Mouse (Mus musculus) adrenal gland, postnatal 36 days (tissue): ENCODE results near the gene Zbtb3. TPM values are rescaled to one million over a fixed set of nuclear protein-coding genes. Genes with fewer than 3 reads are reported as not detected.
"Not testable (repeated sequence)": the region's sequence is repeated elsewhere in the genome, so short reads cannot be mapped to it uniquely, and the experiment has no call there.

Experiments used
- DNase-seq, 2 experiments: peaks; one replicate each; pipeline ENCODE4 v3.0.0; 2021; ENCODE audit warnings: mixed read lengths in 1 of 2
- total RNA-seq, 2 experiments: library from RNA; stranded (reverse); gene quantifications; 2 replicates each; pipeline ENCODE4 v1.2.3; 2021

Gene Zbtb3
- total RNA-seq, 2 experiments from 2014 or later, result 2.0 to 2.9 TPM

DNA sequence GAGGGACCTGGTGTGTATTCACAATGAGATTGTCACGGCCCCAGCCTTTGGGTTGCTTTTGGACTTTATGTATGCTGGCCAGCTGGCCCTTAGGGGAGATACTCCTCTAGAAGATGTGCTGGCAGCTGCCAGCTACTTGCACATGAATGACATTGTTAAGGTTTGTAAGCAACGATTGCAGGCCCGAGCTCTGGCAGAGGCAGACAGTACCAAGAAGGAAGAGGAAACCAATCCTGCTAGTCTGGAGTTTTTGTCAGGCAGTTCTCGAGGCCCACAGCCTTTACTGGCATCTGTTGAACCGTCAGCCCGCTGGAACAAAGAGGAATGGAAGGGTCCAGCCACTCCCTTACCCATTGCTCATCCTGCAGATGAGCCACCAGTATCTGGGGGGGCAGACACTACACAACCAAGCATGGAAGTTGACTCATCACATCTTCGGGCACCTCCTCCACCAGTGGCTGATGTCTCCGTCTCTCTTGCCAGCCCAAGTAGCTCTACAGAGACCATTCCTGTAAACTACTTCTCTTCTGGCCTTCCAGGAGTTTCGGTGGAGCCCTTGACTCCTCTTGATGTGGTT is 937 bp downstream of the Zbtb3 start:
- no peak for DNase-seq

DNA sequence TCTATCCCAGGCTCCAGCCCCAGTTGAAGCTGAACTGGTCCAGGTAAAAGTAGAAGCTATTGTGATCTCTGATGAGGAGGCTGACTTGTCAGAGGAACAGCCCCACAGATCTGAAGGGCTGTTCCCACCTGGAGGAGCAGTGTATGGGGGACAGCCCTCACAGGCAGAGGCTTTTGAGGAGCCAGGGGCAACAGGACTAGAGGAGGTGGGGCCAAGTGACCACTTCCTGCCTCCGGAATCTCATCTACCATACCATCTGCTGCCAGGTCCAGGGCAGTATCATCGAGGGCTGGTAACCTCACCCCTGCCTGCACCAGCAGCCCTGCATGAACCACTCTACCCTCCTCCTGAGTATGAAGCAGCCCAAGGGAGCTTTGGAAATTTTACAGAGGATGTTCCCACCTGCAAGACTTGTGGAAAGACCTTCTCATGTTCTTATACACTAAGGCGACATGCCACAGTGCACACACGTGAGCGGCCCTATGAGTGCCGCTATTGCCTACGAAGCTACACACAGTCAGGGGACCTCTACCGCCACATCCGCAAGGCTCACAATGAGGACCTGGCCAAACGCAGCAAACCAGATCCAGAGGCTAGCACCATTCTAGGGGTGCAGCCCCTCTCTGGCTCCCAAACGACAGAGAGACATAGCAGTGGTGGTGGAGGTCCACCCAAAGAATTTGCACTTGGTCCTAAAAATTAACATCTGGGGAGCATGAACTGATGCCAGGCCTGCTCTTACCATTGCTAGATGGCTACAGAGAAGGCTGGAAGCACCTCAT is 1.7 kb downstream of the Zbtb3 start:
- DNase-seq, result no peak

DNA sequence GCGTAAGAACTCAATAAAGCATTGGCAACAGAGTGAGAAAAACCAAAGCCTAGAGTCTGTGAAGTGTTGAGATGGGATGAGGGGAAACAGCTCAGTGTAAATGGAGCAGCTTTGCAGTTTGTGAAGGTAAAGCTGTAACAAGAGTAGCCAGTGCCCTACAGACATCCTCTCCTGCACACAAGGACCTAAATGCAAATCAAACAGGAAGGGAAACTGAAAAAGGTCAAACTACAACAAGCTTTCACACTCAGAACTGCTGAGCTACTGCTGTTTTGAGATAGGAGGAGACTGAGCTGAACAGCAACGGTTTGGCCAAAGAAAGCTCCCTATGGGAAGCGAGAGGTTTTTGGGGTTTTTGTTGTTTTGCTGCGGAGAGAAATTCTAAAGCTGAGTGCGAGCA is 4.5 kb downstream of the Zbtb3 start:
- DNase-seq, result no peak

DNA sequence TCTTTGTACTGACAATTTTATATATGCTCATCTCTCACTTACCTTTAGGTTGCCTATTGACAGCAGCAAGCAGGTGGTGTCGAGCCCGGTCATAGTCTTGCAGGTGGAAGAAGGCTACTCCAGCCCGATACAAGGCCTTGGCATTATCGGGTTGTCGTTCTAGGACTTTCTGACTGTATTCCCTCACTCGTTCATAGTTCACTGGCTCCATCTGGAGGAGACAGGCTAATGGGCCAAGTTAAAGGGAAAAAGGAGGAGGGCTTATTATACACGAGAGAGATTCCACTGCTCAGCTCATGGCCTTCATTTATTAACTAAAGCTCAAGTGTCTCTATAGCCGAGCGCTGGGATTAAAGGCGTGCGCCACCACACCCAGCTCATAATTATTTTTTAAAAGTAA is 13.5 kb downstream of the Zbtb3 start:
- DNase-seq, result peak in 1 of 2 experiments; percentile 35

DNA sequence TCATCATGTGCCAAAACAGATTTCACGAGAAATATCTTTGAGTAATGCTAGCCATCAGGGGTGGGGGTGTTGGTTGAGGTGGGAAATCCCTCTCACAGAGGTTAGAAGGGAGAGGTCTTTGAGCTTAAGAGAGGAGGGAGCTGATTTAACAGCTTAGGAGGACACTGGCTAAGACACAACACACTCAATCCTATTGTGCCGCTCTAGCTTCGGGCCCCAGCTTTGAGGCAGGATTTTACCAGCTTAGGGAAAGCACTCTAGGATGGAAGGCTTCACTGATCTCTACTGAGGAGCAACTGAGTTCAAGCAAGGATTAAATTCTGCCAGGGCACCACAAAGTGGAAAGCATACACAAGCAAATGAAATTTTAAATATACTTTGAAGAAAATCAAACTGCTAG is 14.6 kb downstream of the Zbtb3 start:
- DNase-seq, result no peak

DNA sequence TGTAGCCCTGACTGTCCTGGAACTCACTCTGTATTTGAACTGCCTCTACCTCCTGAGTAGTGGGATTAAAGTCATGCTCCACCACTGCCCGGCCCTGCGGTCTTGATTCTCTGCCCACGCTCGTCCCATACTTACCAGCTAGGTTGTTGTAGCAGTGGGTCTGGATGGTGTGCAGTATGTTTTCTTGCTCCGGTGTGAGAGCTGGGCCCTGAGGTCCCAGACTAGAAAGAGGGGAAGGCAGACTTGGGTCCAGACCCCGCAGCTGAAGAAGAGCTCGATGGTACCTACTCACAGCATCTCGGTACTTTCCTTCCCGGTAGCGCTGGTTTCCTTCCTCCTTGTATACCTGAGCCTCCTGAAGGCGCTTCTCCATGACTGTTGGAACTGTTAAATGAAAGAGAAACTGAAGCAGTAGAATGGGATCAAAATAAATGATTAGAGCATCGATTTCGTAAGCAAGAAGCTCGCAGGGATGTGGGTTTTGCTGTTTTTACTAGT is 16.0 kb downstream of the Zbtb3 start:
- DNase-seq, result no peak

DNA sequence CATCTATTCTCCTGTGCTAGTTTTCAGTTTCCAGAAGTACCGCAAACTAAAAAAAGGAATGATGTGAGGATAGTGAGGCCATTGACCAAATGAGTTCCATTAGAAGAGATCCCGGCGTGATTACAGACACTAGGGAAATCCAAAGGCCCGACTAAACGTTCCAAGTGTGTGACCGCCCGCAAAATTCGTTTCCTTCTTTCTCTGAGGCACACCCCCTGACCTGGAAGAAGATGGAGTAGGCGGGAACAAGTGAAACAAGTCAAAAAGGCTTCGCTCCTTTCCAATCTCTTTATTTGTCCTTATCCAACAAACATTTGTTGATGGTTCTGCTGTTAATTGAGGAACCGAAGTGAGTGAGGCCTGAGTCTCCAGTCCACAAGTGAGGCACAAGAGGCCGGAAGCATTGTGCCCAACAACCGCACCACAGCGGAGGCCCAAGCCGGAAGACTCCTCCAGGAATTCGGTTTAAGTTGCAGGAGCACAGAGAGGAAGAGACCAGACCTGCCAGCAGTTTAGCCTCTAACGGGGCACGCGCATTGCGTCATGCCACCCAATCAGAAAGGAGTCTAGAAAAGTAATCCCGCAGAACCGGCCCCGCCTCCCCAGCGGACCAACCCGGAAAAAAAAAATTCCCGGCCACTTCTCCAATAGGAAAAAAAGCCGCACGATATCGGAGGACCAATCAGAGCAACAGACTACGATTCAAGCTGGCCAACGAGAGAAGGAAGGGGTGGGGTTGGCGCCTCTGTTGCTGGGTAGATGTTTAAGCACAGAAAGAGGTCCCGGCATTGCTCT is 16.6 kb downstream of the Zbtb3 start, which contains the start of gene Ttc9c:
Gene Ttc9c, minus strand, starts transcription at position 533 of the 795 bp plus-strand sequence.
- DNase-seq, result peak; percentile 96 to 97

DNA sequence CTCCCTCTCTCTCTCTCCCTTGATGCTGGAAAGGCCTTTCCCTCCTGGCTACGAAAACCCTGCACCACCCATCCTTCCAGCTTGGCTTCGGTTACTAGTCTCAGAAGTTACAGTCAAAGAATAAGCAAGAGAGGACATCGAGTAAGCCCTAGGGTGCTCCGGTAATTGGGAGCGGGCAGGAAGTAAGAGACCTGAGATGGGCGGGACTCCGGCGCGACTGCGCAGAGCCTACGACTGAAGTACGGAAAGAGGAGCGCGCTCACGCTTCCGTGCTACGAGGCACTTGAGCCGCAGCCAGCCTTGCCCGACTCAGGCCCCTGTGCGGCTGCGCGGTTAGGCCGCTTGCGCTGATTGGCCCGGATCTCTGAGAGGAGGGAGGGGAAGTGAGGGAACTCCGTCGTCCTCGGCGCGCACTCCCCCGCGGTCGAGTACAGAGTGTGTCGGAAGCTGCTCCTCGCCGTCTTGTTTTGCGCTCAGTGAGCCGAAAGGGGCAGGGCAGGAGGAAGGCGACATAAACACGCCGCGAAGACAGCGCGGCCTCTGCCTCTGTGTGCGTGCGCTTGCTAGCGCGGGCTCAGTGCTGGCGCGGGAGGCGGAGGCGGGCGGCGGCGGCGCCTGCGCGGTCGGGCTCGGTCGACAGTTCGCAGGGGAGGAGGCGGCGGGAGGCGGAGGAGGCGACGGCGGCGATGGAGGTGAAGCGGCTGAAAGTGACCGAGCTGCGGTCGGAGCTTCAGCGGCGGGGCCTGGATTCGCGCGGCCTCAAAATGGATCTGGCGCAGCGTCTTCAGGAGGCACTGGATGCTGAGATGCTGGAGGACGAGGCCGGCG is 17.5 kb downstream of the Zbtb3 start, which contains the start of gene Hnrnpul2:
Gene Hnrnpul2, plus strand, starts transcription at position 415 of the 828 bp plus-strand sequence.
- peak; percentile 99 for DNase-seq

DNA sequence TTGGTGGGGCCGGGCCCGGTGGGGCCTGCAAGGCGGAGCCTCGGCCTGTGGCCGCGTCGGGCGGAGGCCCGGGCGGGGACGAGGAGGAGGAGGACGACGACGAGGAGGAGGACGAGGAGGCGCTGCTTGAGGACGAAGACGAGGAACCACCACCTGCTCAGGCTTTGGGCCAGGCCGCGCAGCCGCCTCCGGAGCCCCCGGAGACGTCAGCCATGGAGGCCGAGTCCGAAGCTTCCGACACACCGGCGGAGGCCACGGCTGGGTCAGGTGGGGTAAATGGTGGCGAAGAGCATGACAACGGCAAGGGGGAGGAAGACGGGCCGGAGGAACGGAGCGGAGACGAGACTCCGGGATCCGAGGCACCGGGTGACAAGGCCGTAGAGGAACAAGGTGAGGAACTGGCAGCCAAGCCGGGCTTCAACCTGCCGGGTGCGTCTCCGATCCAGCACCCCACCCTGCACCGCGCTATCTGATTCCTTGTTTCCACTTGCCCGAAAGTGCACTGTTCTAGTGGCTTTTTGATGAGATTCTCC is 18.1 kb downstream of the Zbtb3 start:
- no peak for DNase-seq

DNA sequence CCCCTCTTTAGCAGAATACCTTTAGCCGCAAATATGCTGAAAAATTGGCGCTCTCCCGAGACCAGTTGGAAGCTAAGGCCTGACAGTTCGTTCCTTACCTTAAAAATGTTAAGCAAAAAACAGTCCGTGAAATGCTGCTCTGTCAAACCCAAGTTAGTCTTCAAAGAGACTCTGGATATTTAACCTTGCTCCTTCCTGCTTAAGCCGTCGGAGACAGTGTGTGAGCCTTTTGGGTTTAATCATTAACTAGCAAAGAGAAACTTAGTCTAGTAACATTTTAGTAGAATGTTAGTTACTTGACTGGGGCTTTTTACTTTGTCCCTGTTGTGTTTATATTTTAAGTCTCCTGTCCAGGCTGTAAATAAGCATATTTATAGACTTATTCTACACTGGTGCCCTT is 18.8 kb downstream of the Zbtb3 start:
- DNase-seq, result no peak

DNA sequence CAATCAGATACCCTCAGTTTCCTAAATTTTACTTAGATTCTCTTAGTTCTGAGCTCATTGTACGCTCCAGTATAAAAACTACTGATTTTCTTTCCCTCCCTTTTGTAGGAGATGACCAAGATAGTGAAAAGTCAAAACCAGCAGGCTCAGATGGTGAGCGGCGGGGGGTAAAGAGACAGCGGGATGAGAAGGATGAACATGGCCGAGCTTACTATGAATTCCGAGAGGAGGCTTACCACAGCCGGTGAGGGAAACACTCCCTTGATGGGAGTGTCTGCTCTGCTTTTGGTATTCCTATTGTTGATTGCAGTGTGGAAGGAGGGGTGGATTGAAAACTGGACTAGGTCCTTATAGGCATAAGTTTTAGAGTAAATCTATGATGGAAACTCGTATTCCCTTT is 20.3 kb downstream of the Zbtb3 start:
- no peak for DNase-seq

DNA sequence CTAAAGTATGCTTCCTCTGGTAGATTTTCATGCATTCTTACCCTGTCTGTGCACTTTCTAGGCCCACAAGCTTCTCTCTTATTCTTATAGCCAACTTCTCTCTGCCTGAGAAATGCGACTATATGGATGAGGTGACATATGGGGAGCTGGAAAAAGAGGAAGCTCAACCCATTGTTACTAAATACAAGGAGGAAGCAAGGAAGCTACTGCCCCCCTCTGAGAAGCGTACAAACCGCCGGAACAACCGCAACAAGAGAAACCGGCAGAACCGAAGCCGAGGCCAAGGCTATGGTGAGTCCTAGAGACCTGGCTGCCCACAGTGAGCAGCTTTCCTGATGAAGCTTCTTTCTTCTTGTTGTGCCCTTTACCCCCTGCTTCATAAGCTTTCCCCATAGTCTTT is 27.3 kb downstream of the Zbtb3 start, which contains the start of gene AC129217.1:
Gene AC129217.1, plus strand, starts transcription at position 114 of the 400 bp plus-strand sequence.
- DNase-seq, result no peak

DNA sequence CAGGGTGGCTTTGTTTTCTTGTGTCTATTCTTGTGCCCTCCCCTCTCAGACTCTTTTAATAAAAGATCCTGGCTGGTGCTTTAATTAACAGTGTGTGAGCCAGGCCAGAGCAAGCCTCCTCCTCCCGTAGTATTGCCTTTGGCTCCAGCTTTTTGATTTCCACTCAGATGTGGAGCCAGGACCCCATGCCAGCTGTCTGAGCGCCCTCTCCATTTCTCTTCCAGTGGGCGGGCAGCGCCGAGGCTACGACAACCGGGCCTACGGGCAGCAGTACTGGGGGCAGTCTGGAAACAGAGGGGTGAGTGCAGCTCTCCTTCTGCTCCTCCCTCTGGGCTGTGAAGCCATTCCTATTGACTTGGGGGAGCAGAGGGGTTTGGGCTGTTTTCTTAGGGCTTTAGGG is 28.3 kb downstream of the Zbtb3 start:
- DNase-seq, result no peak

DNA sequence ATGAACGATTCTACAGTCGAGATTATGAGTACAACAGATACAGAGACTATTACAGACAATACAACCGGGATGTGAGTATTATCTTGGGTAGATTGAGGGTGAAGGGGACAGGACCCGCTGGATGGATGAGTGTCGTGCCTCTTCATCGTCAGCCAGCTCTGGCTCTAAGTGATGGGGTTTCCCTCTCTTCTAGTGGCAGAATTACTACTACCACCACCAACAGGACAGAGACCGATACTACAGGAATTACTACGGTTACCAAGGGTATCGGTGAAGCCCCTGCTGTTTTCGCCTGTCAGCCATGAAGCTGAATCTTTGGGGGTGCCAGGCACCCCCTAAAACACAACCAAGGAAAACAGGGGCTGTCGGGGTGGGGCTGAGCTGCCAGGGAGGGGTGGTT is 28.9 kb downstream of the Zbtb3 start:
- no peak for DNase-seq

DNA sequence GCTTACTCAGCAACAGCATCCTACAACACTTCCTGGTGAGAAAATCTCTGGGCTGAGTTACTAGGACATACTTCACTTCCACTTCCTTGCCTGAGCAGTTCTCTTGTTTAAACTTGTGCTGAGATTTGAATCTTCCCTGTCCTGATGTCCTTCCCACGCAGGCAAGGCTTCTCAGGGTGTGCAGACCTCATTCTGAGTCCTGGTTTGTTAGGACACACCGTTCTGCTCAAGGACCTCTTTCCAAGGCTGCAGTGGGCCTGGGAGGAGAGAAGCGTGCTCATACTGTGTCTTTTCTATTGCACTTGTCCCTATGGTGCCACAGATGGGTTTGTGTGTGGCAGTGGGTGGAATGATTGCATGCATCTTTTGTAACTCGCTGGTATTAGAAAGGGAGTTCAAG is 30.6 kb downstream of the Zbtb3 start:
- peak in 1 of 2 experiments; percentile 40 for DNase-seq

DNA sequence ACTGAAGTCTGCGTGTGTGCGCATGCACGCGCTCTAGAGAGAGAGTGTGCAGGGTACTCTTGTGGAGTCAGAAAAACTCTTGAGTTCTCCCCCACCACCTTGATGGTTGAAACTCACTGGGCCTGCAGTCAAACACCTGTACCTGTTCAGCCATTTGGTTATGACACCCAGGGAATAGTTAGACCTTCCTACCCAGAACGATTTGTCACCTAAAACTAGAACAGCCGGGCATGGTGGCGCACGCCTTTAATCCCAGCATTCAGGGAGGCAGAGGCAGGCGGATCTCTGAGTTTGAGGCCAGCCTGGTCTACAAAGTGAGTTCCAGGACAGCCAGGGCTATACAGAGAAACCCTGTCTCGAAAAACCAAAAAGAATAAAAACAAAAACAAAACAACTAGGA is 34.0 kb downstream of the Zbtb3 start:
- not testable (repeated sequence) for DNase-seq

DNA sequence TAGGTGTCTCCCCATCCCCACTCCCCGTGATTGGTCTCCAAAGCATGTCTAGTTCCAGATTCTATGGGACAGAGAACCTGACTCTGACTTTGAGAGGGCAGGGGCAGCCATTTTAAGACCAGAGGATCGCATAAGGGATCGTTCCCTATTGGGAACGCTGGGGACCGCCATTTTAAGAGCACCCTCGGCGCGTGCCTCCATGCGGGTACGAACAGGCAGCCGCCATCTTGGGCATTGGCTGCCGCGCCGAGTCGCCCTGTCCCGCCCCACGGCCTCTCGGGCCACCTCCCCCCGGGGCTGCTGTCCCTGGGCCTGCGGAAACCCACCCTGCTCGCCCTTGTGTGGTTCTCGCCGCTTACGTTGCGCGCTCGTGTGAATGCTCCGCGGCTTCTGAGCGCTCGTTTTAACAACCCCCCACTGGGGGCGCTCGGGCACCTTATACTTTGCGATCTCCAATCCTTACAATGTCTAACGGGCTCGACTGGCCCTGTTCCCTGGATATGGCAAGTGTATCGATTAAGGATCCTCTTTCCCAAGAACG is 35.0 kb downstream of the Zbtb3 start, which contains the start of gene Bscl2:
Gene Bscl2, plus strand, starts transcription at position 217 of the 541 bp plus-strand sequence.
- peak; percentile 81 to 86 for DNase-seq

DNA sequence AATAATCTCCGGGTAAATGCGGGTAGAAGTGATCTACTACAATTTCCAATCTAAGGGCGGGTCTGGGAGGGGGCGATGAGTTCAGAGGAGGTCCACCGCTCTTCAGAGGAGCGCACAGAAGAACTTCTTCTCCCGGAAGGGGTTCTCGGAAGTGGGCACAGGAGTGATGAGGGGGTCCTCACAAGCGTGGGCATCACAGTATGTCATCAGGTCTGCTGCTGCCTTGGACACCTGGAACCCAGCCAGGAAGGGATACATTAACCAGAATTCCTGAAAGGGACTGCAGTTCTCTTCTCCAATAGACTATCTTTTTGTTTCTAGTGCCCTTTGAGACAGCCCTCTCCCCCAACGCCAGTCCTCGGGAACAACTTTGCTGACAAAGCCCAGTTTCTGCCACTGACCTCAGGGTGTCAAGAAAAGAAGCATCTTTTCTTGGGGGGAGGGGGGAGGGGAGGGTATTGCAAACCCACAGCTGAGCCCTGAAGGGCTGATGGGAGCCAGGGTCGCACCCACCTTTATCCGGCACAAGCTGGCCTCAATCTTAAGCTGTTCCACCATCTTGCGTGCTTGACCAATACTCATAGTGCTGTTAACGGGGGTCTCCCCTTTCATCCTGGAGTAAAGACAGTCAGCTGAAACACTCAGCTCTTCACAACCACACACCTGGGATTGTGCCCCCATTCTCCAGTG is 35.8 kb downstream of the Zbtb3 start:
- DNase-seq, result peak in 1 of 2 experiments; percentile 57

DNA sequence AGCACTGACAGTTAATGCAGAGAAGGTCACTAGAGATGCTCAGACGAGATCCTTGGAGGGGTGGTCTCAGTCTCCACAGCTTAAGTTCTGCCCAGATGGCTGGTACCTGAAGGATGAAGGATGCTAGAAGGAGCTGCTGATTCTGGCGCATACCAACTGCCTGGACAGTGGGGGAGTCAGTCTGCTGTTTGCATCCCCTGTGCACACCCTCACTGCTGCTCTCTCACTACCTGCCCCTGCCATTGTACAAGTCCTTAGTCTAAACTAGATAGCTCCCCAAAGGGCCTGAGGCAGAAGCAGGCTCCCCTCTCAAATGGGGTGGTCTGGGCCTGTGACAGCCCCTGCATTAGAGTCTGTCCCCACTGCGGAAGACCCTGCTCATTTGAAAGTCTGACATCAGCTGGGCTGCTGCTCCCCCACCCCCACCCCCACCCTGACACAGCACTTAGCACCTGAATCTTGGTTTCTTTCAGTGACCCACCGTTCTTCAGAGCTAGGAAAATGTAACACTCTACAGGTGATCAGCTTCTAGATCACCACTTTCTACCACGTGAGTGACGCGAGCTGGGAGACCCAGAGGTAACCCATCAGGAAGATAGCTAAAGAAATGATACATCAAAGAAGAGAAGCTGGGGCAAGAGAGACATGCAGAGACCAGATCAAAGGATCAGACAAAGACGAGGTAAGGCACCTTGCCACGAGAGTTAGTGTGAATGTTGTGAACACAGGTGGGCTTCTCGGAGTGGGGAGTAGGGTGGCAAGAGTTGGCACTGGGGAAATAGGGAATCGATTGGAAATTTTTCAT is 37.0 kb downstream of the Zbtb3 start, which contains the start of gene Gng3:
Gene Gng3, minus strand, starts transcription at position 92 of the 805 bp plus-strand sequence.
- DNase-seq, result no peak
